Mouse (Mus musculus) E14TG2a.4 (cell line): ENCODE data around the gene Nus1.

Experiments
- CTCF ChIP-seq: conservative IDR thresholded peaks from 2 replicates; pipeline ENCODE4 v1.5.1; 2014; ENCODE audit warnings: low read length
- NANOG ChIP-seq: IDR thresholded peaks from 2 replicates; pipeline ENCODE4 v1.6.1; 2014; ENCODE audit warnings: borderline replicate concordance, low read length, mixed read lengths
- POU5F1 ChIP-seq: IDR thresholded peaks from 2 replicates; pipeline ENCODE4 v1.6.1; 2014; ENCODE audit warnings: low read length, borderline replicate concordance

DNA sequence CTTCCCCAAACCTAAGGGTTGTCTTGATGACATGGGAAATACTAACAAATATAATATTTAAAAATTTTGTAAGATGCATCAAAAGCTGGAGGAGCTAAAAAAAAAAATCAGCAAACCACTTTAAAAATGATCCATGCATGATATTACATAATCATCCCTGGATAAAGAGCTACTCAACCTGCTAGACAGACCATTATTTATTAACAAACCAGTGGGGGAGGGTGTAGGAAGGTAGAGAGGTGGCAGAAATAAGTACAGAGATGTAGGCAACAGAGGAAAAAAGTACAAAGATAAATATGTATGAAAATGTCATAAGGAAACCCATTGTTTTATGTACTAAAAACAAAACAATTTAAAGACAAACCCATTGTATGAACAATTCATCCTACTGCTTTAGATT is 42.7 kb upstream of the Nus1 start:
- TF ChIP-seq CTCF, result no peak
- TF ChIP-seq POU5F1, result no peak
- TF ChIP-seq NANOG, result no peak
